Mouse (Mus musculus) gastrocnemius, adult 18-20 months (tissue): Measurements from ENCODE around the gene Acvr1c. TPM values are rescaled to one million over a fixed set of nuclear protein-coding genes. Genes with fewer than 3 reads are reported as not detected.

Source experiments
- DNase-seq: peaks from one replicate; pipeline ENCODE4 v3.0.0; 2021; ENCODE audit warnings: low spot score
- long read RNA-seq, 2 experiments: library from polyadenylated mRNA; stranded (forward); transcript quantifications; one replicate each; pipeline ENCODE4 v2.0.0; 2021
- total RNA-seq, 2 experiments: library from RNA; stranded (reverse); gene quantifications; 2 replicates each; pipeline ENCODE4 v1.2.3; 2021

The Acvr1c gene
- under 1 TPM; 0.57 to 0.71 TPM for total RNA-seq
- long read RNA-seq, experiment 1: 0 reads
- long read RNA-seq, experiment 2, full-length matches to known transcripts: 1 of 2 reads
- long read RNA-seq, experiment 2, partial matches to known transcripts: 1 of 2 reads
- long read RNA-seq, experiment 2, other reads (novel, unspliced or antisense): 0 of 2 reads

DNA sequence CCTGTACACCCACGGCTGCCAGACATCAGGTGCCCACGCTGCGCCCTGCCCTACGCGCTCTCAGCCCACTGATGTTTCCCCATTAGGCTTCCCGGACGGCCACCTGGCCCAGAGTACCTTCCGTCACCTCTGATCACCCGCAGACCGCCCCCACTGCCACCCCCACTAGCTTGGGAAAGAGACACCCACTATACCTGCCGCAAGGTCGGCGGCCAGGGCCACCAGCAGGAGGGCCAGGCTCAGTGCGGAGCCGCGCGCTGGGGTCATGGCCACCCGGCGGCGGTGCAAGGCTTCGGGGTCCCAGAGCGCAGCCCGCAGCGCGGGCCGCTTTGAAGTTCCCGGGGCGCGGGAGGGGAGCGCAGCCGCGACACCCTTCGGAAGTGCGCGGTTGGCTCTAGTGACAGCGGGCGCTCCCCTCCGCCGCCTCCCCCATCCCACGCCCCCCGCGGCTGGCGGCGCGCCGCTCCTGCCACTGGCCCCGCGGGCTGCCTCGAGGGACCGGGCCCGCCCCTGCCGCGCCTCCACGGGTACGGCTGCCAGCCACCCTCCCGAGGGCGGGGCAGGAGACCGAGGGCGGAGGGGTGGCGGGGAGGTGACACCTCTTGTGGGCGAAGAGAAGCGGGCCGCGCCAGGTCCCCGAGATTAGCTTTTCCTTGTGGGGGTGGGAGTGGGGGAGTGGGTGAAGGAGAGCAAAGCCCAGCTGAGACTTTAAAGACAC, at the start of gene Acvr1c:
Acvr1c (minus strand) TSS at position 482 of the 718 bp plus-strand sequence.
- peak; percentile 10 for DNase-seq

DNA sequence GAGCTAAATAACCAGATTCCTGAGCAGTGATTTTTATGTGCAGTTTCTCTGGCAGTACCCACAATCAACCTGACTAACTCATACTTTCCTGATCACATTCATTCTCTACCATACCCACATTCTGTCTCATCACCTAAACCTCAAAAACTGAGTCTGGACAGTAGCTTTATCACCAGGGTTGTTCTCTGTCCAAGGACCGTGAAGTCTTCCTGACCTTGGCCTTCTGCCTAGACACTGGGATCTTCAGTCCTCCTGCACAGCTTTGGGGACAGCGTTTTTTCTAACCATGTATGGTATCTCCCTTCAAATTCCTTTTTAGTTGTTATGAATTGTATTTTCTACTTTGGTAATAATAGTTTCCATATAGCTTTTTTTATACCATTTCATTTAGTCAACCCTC, 45.8 kb upstream of the Acvr1c start:
- DNase-seq: no peak

DNA sequence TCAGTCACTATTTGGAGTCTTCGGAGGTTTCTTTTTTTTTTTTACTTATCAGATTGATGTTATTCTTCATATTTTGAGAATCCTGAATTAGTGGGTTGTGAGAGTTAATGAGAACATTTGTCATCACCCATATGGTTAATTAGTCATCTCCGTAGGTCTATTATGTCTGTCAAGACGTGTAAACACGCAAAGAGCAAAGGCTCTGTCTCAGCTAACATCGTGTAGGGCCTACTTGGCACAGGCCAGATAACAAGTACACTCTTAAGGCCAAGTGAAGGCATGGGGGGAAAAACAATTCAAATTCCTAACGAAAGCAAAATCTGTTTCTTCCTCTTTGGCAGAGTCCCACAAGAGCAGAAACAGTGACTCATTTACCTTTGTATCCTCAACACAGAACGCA, 30.9 kb upstream of the Acvr1c start:
- no peak for DNase-seq

DNA sequence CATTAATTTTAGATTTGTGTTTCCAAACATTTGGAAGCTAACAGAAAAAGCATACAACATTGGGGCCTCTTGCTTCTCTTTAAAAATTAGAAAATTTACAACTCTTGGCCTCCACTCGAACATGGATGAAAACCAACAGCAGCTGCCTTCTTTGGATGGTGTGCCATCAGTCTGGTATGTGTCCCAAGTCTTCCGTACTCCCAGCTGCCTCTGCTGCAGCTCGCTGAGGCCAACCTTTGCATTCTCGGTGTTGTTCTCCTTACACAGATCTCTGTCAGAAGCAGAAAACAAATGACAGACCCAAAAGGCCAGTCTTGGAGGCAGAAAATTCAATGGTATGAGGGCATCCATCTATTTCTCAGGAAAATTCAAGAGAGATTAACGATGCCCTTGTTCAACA, 22.3 kb upstream of the Acvr1c start:
- DNase-seq: no peak

DNA sequence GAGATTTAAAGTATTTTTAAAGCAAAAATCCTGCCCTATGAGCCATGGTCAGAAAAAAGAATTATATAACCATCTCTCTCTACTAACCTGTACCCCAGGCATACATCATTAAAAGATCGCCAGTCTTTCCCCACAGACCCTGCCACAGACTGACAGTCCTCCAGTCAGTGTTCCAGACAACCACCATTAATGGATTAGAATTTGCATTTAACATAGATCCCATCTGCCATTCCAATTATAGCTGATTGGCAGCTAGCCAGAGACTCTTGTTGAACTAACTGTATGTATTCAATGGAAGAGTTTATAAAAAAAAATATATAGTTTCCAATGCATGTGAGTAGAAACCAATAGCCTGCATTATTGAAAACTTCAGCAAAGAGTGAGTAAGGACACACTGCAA, 21.8 kb upstream of the Acvr1c start:
- DNase-seq: no peak

DNA sequence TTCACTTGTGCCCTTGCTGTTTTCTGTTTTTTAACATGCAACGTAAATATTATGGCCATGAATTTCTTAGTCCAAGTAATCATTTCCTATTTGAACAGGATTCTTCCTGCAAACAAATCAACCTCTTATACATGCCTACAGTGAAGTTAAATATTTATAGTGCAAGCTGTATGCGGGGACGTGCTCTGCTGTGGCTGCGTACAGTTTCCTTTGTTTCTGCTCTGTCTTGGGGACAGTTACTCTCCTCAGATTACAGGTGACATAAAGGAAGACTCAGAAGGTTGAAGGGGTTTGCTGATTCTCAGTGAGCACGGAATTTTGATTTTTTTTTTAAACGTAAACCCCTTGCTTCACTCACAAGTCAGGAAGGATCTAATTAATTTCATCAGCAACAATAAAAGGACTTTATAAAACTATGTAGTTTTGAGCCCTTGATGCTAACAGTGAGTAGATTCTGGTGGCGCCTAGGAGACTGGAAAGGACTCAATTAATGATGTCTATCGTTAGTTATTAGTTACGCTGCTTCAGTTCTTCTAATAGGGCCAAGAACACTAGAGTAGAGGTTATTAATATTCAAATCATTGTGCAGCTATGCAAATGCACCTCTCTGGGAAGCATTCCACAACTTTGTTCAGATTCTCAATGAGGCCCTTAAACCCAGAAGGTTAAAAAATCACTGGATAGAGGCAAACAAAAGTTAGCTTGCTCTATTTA, 19.9 kb upstream of the Acvr1c start:
- no peak for DNase-seq

DNA sequence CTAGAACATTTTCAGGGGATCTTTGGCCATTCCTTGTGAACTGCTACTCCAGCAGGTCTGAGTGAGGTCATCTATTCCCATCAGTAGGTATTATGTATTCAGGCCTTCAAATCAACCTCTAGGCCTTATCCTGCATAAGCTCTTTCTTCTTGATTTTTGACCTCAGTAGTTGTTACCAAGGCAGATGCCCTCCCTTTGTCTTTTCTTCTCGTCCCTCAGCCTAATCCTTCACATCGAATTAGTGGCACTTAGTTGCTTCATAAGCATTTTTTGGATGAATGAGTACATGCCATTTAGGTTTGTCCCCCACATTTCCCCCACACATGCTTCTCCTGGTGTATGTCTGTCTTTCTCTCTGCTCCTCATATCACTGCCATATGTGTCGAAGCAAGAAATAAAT, 8.5 kb upstream of the Acvr1c start:
- DNase-seq: no peak

DNA sequence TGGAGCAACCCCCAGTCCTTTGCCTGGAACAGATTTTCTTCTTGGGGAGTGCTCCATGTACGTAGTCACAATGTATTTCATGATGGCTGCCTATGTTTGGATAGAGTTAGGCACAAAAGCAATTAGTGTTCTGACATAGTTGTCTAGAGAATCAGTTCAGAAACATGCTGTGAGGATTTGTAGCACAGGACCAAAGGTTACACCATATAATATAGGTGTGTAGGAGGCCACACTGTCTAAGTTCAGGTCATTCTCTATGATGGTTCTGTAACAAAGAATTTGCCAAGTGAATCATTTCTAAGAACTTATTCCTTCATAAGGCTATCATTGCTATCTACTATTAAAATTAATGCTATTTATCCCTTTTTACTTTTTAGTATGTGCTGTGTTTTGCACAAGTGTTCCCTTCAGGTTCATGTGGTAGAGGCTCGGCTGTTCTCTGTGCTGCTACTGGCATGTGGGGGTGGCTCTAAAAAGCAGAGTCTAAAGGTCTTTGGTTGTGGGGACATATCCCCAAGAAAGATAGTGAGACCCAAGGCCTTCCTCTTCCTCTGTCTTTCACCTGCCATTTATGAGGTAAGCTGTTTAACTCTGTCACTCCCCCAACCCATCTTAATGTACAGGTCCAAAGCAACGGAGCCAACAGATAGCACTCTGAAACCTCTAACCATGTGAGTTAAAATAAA, 3.8 kb upstream of the Acvr1c start:
- no peak for DNase-seq

DNA sequence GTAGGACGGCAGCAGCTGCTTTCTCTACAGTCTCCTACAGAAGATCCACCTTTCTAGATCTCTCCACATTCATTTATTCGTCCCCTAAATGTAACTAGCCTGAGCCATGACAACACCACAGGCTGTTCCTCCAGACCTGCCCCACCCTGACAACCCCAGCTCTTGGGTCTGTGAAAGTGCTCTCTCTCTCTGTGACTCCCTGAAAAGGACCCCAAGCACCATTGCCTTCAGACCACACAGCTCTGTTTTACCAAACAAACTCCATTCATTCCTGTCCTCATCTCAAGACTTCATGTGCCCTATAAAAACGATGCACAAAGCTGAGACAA, 401 bp upstream of the Acvr1c start:
- no peak for DNase-seq

DNA sequence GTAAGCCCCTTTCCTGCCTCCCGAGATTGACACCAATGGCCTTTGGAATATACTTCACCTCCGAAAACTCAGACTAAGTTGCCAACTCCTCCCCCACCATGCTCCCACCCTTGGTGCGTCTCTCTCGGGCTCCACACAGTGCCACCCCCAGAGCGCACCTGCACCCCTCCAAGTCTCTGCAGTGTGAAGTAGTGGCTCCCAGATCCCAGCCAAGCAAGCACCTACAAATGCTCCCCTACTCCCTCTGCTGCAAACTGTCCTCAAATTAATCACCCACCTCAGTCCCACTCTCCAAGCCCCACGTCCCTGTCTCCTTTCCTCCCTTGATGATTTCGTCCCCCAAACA, 654 bp downstream of the Acvr1c start:
- DNase-seq: no peak

DNA sequence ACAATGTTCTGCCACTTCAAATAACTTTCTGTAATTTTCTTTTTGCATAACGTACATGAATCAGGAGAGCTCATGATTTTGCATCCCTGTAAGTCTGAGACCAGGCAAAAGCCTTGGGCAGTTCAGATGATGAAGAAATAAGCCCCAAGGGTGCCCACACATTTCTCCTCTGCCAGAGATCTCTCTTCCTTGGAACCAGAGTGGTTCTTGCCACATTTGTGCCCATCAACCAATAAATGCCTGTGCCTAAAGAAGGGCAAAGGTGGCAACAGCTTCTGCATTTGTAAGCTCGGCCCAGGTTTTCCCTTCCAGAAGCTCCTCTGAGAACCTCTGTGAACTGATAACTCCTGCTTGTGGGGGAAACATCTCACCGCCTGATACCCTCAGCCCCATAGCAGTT, 3.3 kb downstream of the Acvr1c start:
- DNase-seq: no peak

DNA sequence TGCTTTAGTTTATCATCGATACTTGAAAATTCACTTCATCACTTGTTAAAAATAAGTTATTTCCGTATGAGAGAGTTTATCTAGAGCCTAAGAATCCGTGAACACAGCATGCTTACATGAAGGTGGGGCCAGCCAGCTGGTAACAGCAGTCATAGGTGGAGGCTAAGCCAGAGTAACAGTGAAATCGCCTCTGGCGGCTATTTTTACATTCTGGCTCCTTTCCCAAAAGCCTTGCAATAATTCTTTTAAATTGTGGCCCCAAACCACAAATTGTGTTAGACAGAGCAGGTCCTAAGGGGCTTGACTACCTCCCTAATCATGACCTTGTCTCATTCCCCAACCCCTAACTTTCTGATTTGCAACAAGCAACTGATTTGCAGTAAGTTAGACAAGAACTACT, 4.8 kb downstream of the Acvr1c start:
- DNase-seq: no peak

DNA sequence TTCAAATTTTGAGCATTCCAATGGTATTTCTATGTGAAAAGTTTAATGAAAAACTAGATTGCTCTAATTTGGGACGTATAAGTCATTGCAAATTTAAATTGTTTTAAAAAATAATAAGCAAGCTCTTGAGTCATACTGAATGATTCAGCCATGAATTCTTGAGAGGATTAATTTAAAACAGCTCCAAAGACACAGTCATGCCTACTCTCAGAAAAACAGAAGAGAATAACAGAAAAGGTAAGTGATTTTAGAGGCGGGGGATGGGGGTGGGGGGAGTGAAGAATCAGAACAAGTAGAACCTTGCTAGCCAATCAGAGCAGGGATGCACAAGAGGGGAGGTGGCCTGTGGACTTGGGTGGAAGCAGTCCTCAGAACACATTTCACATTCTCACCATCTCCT, 7.0 kb downstream of the Acvr1c start:
- DNase-seq: no peak

DNA sequence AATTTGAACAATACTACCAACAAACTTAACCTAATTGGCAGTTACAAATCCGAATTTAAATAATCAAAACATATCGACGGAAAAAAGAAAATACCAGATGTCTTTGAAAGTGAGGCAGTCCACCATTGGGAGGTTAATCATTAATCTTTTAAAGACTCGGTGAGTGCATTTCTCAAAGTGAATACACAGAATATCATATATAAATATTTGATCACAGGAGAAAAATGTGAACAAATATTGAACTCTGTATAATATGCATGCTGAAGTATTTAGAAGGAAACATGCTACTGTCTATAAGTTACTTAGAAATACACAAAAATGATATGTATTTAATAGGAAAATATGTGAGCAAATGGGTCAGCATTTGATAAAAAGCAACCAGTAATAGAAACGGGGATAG, 21.0 kb downstream of the Acvr1c start:
- no peak for DNase-seq

DNA sequence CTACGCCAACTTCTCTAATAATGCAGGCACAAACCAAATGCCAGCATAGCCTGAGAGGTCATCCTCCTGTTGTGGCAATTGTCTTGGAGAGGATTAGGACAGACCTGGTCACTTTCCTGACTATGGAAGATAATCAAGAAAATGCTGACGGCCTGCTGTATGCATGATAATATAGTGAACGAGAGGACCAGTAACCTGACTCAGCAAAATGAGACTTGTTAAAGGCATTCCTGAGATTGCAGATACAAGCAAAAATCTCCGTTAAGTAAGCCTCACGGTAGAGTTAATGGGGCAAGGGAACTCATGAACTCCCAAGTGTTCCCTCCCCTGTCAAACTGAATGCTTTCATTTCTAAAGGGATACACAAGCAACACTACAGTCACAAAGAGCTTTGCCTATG, 28.1 kb downstream of the Acvr1c start:
- no peak for DNase-seq

DNA sequence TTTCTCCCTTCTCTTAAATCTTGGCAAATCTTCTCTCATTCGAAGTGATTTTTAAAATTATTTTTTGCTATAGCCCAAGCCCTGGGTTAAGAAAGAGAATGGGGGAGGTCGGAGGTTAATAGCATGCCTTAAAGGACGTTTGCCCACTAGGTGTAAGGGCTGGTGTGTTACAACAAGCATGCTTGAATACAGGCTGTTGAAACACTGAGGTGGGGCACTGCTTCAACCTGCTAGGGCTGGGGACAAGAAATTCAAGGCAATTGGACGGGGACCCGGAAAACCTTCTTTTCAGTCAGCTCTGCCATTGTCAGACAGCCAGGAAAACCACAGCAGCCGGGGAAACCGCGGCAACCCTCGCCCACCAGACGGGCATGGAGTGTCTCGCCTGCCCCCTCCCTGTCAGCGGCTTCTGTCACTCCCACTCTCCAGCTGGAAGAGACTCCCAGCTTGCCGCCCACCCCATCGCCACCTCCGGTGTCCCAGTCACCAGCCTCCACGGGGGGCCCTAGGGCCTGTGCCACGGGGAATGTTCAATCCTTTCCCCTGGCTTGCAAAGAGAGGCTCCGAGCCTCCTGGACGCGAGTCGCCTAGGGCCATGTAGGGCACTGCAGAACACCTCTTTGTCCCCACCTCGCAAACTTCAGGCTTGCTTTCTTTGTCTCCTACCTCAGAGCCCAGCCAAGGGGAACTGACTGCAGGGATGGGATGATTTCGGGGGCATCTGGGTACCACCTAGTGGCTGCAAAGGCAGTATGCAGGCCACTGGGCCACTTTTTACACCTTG, 33.4 kb downstream of the Acvr1c start:
- no peak for DNase-seq

DNA sequence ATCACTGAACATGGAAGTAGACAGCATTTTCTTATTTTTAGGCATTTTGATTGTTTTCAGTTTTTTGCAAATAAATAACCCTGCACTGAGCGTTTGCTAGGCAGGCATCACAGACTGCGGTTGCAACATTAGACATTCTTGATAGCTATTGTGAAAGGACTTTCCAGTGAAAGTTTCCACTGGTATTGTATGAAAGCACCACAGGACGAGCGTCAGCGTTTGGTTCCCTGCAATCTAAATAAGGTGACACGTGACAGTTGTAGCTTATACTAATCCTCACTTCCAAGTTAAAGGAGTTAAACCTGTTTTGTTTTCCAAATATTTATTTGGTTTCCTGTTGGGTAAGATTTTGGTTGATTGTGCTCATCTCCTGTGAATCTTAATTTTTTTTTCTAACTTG, 34.4 kb downstream of the Acvr1c start:
- no peak for DNase-seq

DNA sequence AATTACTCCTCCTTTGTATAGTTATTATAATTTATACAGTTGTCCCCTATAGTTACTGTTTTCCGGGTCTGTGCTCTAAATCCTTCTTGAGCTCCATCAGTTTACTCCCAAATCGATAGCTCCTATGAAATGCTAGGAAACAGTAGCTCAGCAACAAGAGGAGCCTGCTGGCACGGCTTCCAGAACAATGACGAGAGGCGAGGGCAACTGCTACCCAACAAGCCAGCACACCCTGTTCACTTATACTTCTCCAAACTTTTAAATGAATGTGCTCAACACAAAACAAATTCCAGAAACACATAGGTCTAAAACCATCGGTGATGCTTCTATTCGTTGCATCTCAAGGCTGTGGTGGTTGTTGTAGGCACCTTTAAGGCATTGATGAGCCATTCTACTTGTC, 41.5 kb downstream of the Acvr1c start:
- no peak for DNase-seq

DNA sequence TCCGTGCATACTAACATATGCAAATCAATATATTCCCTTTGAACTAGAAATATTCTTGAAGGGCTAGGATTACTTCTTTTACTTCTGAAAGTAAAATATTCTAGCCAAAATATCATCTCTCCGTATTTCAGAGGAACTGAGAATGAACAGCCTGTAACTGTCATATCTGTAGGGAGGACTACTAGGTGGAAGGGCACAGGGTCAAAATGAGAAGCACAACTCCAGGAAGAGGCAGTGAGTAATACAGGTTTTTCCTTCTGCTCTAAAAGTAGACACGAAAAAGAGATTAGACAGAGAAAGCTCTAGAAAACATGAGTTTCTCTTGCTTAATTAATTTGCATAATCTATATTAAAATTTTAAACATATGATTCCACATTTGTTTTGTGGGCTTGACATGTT, 48.0 kb downstream of the Acvr1c start:
- no peak for DNase-seq

DNA sequence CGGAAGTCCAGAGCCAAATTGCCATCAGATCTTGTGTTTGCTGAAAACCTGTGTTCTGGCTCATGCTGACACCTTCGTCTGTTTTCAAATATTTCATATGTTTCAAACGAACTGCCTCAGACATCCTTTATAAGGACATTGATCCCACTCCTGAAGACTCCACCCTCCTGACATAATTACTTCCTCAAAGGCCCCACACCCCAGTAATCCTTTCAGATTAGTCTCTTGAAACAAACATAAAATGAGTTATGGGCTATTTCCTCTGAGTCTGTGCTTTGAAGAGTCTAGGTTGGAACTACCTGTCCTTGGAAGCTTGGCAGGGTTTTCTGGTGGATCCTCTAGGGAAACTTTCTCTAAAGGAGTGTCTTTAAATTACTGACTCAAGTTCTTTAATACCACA, 53.2 kb downstream of the Acvr1c start:
- no peak for DNase-seq

DNA sequence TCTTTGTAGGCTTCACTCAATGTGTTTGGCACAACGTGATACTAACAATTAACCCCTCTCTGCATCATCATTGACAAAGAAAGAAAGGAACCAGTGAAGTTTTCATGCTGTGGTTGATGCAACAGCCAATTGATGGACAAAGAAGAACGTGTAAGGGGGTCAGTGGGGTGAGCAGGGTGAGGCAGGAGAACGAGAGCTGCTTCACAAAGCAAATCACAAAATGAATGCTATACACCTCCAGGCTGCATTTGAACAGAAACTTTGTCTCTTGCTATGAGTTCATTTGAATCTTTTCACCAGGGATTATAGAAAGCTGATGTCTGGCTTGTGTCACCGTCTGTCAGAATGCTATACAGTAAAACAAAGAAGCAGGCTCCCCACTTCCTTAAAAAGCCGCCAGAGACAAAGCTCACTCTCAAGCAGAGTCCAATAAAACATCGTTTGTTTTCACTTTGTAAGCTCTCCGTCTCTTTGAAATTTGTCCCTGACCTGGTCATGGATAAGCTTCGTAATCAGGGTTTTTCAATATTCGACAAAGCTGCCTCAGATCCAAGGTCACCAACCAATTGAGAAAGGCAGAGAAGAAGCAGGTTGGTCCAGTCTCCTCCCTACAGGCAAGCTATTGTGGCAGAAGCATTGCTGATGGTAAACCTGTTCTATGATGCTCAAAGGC, 67.8 kb downstream of the Acvr1c start:
- no peak for DNase-seq
